Mouse (Mus musculus): Measurements from ENCODE around the gene Dnajb12. TPM values are rescaled to one million over a fixed set of nuclear protein-coding genes. Genes with fewer than 3 reads are reported as not detected.

Gene Dnajb12
- total and polyA plus RNA-seq, 3 experiments: 13.3 to 217 (median 41.7) TPM

DNA sequence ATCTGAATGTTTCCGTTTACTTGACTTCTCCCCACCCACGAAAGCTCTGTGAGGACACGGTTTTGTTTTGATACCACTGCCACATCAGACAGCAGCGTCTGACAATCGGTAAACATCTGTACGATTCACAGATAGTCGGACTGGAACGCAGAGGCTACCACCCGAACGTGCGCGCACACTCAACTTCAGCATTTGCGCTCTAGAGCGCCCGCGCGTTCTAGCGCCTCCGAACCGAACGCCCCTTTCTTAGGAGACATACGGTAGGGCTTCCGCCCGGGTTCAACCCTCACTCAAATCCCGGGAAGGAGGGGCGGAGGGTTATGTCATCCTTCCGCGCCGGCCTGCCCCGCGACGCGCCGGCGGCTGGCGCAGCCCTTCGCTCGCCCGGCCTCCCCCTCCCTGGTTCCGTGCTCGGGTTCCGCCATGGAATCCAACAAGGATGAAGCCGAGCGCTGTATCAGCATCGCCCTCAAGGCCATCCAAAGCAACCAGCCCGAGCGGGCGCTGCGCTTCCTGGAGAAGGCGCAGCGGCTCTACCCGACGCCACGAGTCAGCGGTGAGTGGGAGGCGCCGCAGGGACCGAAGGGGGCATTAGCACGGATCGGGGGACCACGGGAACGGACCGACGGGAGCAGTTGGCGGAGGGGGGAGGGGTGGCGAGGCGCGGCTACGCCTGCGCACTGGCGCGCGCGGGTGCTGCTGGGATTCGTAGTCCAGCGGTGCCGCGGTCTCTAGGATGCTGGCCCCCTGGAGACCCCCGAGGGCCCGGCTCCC is at the start of gene Dnajb12 (continued):
- TF ChIP-seq NELFE (IDR thresholded peaks at IDR 0.05; ENCODE audit: low read depth, low read length): peak; percentile 52
- peak in 1 of 2 experiments; percentile 76; a peak in 2 of 4 replicates for TF ChIP-seq EP300 (IDR thresholded peaks at IDR 0.05; ENCODE audit: low read depth in 1 of 2, low read length in 2 of 2)
- peak; percentile 27; the same call in 1 of the 2 replicates for TF ChIP-seq BHLHE40 (IDR thresholded peaks at IDR 0.05; ENCODE audit: borderline replicate concordance, low read depth, low read length)
- TF ChIP-seq ZC3H11A (IDR thresholded peaks at IDR 0.05; ENCODE audit: low read depth, low read length): no peak
- TF ChIP-seq POLR2AphosphoS5 (IDR thresholded peaks at IDR 0.05; ENCODE audit: borderline replicate concordance, low read depth, low read length): no peak

DNA sequence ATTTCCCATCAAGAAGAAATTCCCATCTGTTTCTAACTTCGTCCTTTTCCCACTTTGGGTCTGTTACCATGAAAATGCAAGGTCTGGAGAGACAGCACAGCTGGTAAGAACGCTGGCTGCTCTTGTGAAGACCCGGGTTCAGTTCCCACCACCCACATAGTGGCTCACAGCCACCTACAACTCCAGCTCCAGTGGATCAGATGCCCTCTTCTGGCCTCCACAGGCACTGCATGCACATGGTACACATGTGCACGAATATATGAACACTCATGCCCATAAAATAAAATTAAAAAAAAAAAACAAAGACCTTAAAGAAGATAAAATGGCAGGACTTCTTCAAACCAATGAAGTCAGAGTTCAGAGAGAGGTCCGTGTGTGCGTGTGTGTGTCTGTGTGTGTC is 49.5 kb upstream of the Dnajb12 start:
- TF ChIP-seq POLR2A (IDR thresholded peaks at IDR 0.05; ENCODE audit: control insufficient read depth in 1 of 2, insufficient read depth in 1 of 2, low read depth in 1 of 2, low read length in 2 of 2, poor library complexity in 1 of 2) (no peak), SMC3 (IDR thresholded peaks at IDR 0.05; ENCODE audit: low read depth, low read length) (peak; percentile 28), CTCF (IDR thresholded peaks at IDR 0.05 in 2 of 3, conservative IDR thresholded peaks at IDR 0.05 in 1 of 3; ENCODE audit: control insufficient read depth in 1 of 3, insufficient read depth in 1 of 3, low read depth in 2 of 3, low read length in 3 of 3, poor library complexity in 1 of 3, severe bottlenecking in 1 of 3) (peak; percentile 25 to 40 (median 32); a peak in 5 of 6 replicates), CHD2 (IDR thresholded peaks at IDR 0.05; ENCODE audit: low read length) (no peak), HCFC1 (IDR thresholded peaks at IDR 0.05; ENCODE audit: low read depth, low read length) (no peak), JUND (IDR thresholded peaks at IDR 0.05; ENCODE audit: low read depth, low read length) (no peak), ELF1 (IDR thresholded peaks at IDR 0.05; ENCODE audit: low read depth, low read length) (no peak), UBTF (IDR thresholded peaks at IDR 0.05; ENCODE audit: borderline replicate concordance, insufficient read depth, low read depth, low read length) (no peak), MYB (IDR thresholded peaks at IDR 0.05; ENCODE audit: low read depth, low read length) (no peak), MAZ (IDR thresholded peaks at IDR 0.05; ENCODE audit: low read depth, low read length) (no peak), GATA1 (IDR thresholded peaks at IDR 0.05; ENCODE audit: low read depth, low read length) (no peak), RAD21 (IDR thresholded peaks at IDR 0.05; ENCODE audit: low read depth, low read length) (no peak)
- no peaks in the 10 kb centered on the region for H3K36me3 ChIP-seq (ENCODE audit: control insufficient read depth in 1 of 2, insufficient read depth in 2 of 2, low read length in 2 of 2)
- no peaks in the 10 kb centered on the region for H3K79me2 ChIP-seq (ENCODE audit: control insufficient read depth, insufficient read depth, low read length, poor library complexity)
- H3K4me1 ChIP-seq (ENCODE audit: control insufficient read depth in 1 of 2, insufficient read depth in 2 of 2, low read length in 2 of 2): no peaks in the 10 kb centered on the region
- no peak overlapping the region for H3K9ac ChIP-seq (ENCODE audit: control insufficient read depth, low read depth, low read length, poor library complexity, severe bottlenecking)
- H3K27me3 ChIP-seq (ENCODE audit: control insufficient read depth in 1 of 2, insufficient read depth in 2 of 2, low read length in 2 of 2): no peaks in the 10 kb centered on the region
- no peak overlapping the region for H3K27ac ChIP-seq (ENCODE audit: control insufficient read depth, low read depth, low read length)
- no peak overlapping the region for H3K4me3 ChIP-seq (ENCODE audit: control insufficient read depth in 1 of 2, insufficient read depth in 1 of 2, low read depth in 2 of 2, low read length in 2 of 2)
- peak; percentile 13 for DNase-seq (ENCODE audit: low read depth, low spot score)
- H3K9me3 ChIP-seq (replicated peaks; ENCODE audit: insufficient read depth, low read length): no peaks in the 10 kb centered on the region

DNA sequence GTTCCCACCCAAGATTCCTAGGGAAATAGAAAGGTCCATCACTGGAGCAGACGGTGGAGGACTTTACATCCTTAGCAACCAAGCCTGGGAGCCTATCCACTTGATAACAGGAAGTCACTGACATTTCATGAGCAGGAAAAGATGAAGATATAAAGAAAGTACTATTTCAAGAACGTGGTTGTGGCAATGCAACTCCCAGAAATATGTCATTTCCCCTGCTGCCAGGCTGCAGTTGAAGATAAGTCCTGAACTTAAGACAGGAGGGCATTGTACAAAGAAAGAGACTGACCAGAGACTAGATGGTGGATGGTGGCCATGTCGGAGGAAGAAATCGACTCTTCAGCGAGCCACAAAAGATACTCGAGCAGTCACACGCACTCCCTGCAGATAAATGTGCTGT is 47.4 kb upstream of the Dnajb12 start:
- Histone ChIP-seq H3K9ac (ENCODE audit: control insufficient read depth, low read depth, low read length, poor library complexity, severe bottlenecking) (no peak overlapping the region), H3K9me3 (replicated peaks; ENCODE audit: insufficient read depth, low read length) (no peaks in the 10 kb centered on the region), H3K27ac (ENCODE audit: control insufficient read depth, low read depth, low read length) (no peak overlapping the region), H3K27me3 (ENCODE audit: control insufficient read depth in 1 of 2, insufficient read depth in 2 of 2, low read length in 2 of 2) (no peaks in the 10 kb centered on the region), H3K36me3 (ENCODE audit: control insufficient read depth in 1 of 2, insufficient read depth in 2 of 2, low read length in 2 of 2) (no peaks in the 10 kb centered on the region), H3K4me3 (ENCODE audit: control insufficient read depth in 1 of 2, insufficient read depth in 1 of 2, low read depth in 2 of 2, low read length in 2 of 2) (no peak overlapping the region), H3K4me1 (ENCODE audit: control insufficient read depth in 1 of 2, insufficient read depth in 2 of 2, low read length in 2 of 2) (no peaks in the 10 kb centered on the region), H3K79me2 (ENCODE audit: control insufficient read depth, insufficient read depth, low read length, poor library complexity) (no peaks in the 10 kb centered on the region)
- peak; percentile 17 for DNase-seq (ENCODE audit: low read depth, low spot score)
- 0 out of 2 replicates have a peak, but pooled peaks have one; percentile 16 for TF ChIP-seq MXI1 (IDR thresholded peaks at IDR 0.05; ENCODE audit: low read depth, low read length)
- TF ChIP-seq ELF1 (IDR thresholded peaks at IDR 0.05; ENCODE audit: low read depth, low read length): no peak

Measured in MEL (cell line).